Mouse (Mus musculus) midbrain, embryonic 10.5 days (tissue): ENCODE measurements at regions not wholly inside any gene's neighbourhood (a gene's known extent, or its start where the extent isn't known, plus 50 kb on each side); places are given as distances from the start of the nearest gene placed in this dataset.

Experiments
- DNase-seq: peaks from one replicate; pipeline ENCODE4 v3.0.0-alpha.2; 2017; ENCODE audit warnings: low spot score
- H3K27ac ChIP-seq: fragments of 300-500 bp; sonication (generic); replicated peaks from 2 replicates; pipeline ENCODE4 v1.5.1; 2016; ENCODE audit warnings: mild to moderate bottlenecking
- H3K27me3 ChIP-seq: fragments of 300-500 bp; sonication (generic); 2 replicates; pipeline ENCODE4 v1.6.1; 2016; ENCODE audit warnings: low read depth, mild to moderate bottlenecking; ENCODE audit not compliant: poor library complexity, severe bottlenecking
- H3K36me3 ChIP-seq: fragments of 300-500 bp; sonication (generic); 2 replicates; pipeline ENCODE4 v1.6.1; 2016; ENCODE audit warnings: mild to moderate bottlenecking, moderate library complexity
- H3K4me1 ChIP-seq: fragments of 300-500 bp; sonication (generic); 2 replicates; pipeline ENCODE4 v1.6.1; 2016
- H3K4me3 ChIP-seq: fragments of 300-500 bp; sonication (generic); 2 replicates; pipeline ENCODE4 v1.5.1; 2016; ENCODE audit warnings: mild to moderate bottlenecking, moderate library complexity
- H3K9me3 ChIP-seq: fragments of 300-500 bp; sonication (generic); replicated peaks from 2 replicates; pipeline ENCODE4 v1.6.1; 2016; ENCODE audit warnings: mild to moderate bottlenecking
- WGBS: fragments of 180-500 bp; shearing (Covaris S2); methylation state at CpG from one replicate; pipeline ENCODE4 v1.1.7; 2016; 5-methylcytosine and 5-hydroxymethylcytosine counted together

- Histone ChIP-seq H3K4me3 (no peak overlapping the region), H3K27me3 (no peaks in the 10 kb centered on the region), H3K27ac (no peak overlapping the region), H3K36me3 (no peaks in the 10 kb centered on the region), H3K9me3 (no peaks in the 10 kb centered on the region), H3K4me1 (peaks cover 16% of the 10 kb centered on the region)
- 86% methylated on average over 7 of the region's 7 CpGs for WGBS
- DNase-seq: no peak
These were observed 192.7 kb upstream of the Hhip start for GRCm38 (mm10) chr8:80250305-80251161.

DNA sequence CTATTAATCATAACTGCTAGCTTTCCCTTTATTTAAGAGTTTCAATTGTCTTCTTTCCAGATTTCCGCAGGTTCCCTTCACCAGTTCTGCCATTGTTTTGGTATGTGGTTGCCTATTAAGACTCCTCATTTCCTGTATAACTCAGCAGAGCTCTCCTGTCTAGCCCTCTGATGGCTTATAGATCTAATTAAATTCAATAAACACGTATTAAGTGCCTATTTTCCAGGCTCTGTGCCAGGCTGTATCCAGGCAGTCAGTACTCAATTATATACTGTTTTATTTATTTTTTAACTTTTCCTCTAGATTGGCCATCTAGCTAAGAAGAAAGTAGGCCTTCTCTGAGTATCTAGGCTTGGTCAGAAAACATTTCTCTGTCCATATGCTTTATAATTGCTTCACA lies 192.0 kb upstream of the Hhip start:
- WGBS: 79% methylated on average over 2 of the region's 2 CpGs
- Histone ChIP-seq H3K4me1 (peaks cover 16% of the 10 kb centered on the region), H3K27ac (no peak overlapping the region), H3K36me3 (no peaks in the 10 kb centered on the region), H3K9me3 (no peaks in the 10 kb centered on the region), H3K27me3 (no peaks in the 10 kb centered on the region), H3K4me3 (no peak overlapping the region)
- DNase-seq: no peak

GRCm38 (mm10) chr8:80239879-80240278 lies 182.1 kb upstream of the Hhip start:
- WGBS: 89% methylated on average over 4 of the region's 4 CpGs
- H3K36me3 ChIP-seq: no peaks in the 10 kb centered on the region
- H3K9me3 ChIP-seq: no peaks in the 10 kb centered on the region
- no peak overlapping the region for H3K4me3 ChIP-seq
- H3K27me3 ChIP-seq: no peaks in the 10 kb centered on the region
- H3K27ac ChIP-seq: no peak overlapping the region
- H3K4me1 ChIP-seq: no peaks in the 10 kb centered on the region
- no peak for DNase-seq

DNA sequence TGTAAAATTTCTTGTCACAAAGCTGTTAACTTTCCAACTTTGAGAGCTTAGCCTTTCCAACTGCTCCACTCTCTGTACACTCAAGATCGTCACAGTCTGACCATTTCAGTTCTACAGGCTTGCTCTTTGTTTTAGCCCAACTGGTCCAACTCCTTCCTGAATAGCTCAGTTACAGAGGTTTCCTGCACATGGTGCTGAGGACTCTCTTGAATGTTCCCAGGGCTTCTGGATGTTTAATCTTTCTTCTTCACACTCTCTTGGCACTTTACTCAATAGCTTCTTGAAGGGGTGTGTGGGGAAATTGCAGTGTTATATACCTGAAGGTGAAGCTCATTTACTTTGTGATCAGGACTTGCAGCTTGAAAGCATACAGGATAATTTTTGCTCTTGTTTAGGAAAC lies 152.6 kb upstream of the Hhip start:
- Histone ChIP-seq H3K36me3 (no peaks in the 10 kb centered on the region), H3K9me3 (no peaks in the 10 kb centered on the region), H3K27ac (no peak overlapping the region), H3K27me3 (no peaks in the 10 kb centered on the region), H3K4me3 (no peak overlapping the region), H3K4me1 (no peaks in the 10 kb centered on the region)
- 98% methylated on average over 1 of the region's 1 CpGs for WGBS
- no peak for DNase-seq

DNA sequence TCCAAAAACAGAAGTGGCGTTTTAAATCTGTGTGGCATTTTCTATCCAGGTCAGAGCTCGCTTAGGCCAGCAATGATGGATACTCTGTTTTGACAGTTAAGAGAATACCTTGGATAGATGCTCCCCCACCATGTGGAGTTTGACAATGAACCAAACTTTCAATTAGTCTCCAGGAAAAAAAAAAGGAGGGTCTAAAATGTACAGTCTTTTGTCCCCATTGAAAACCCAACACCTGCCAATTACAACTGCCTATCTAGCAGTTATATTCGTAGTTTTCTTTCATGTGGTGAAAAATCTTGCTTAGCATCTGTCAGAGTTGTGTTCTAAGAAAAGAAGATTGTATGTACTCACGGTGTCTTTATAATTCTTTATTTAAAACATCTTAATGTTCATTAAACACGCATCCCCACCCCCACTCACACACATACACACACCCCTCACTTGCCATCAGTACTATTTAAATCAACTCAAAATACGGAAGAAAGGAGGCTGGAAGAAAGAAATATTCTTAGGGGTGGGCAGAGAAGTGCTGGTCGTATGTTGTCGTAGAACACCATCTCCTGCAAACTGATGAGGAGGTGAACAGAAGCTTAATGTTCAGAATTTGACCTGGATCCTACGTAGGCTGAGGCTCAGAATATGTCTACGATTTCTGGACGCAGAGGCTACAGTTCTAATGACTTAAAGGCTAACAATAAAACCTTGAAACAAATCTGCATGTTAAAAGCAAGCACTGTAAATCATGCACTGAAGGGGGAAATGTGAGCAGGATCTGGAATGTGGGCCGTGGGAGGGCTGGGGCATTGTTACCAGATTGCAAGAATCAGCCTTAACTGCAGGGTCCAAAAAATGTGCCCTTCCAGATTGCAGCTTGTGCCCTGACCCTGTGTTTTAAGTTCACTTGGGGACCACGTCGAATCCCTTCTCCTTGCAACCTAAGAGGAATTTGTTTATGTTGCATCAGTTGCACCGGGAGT lies 147.2 kb upstream of the Hhip start:
- no peaks in the 10 kb centered on the region for H3K9me3 ChIP-seq
- H3K27ac ChIP-seq: no peak overlapping the region
- DNase-seq: no peak
- H3K27me3 ChIP-seq: no peaks in the 10 kb centered on the region
- H3K36me3 ChIP-seq: no peaks in the 10 kb centered on the region
- WGBS: 77% methylated on average over 15 of the region's 15 CpGs
- H3K4me3 ChIP-seq: no peak overlapping the region
- H3K4me1 ChIP-seq: peaks cover 14% of the 10 kb centered on the region; the same call in 1 of the 2 replicates

GRCm38 (mm10) chr8:80203769-80204677 lies 146.2 kb upstream of the Hhip start:
- no peak for DNase-seq
- no peaks in the 10 kb centered on the region for H3K36me3 ChIP-seq
- H3K4me3 ChIP-seq: no peak overlapping the region
- 65% methylated on average over 4 of the region's 4 CpGs for WGBS
- H3K27ac ChIP-seq: no peak overlapping the region
- H3K4me1 ChIP-seq: peaks cover 14% of the 10 kb centered on the region; the same call in 1 of the 2 replicates
- H3K27me3 ChIP-seq: no peaks in the 10 kb centered on the region
- H3K9me3 ChIP-seq: no peaks in the 10 kb centered on the region

GRCm38 (mm10) chr8:80197680-80198079 lies 139.9 kb upstream of the Hhip start:
- 91% methylated on average over 4 of the region's 4 CpGs for WGBS
- no peaks in the 10 kb centered on the region for H3K9me3 ChIP-seq
- no peak overlapping the region for H3K4me3 ChIP-seq
- no peaks in the 10 kb centered on the region for H3K36me3 ChIP-seq
- H3K27me3 ChIP-seq: no peaks in the 10 kb centered on the region
- no peak for DNase-seq
- H3K4me1 ChIP-seq: no peaks in the 10 kb centered on the region
- no peak overlapping the region for H3K27ac ChIP-seq

DNA sequence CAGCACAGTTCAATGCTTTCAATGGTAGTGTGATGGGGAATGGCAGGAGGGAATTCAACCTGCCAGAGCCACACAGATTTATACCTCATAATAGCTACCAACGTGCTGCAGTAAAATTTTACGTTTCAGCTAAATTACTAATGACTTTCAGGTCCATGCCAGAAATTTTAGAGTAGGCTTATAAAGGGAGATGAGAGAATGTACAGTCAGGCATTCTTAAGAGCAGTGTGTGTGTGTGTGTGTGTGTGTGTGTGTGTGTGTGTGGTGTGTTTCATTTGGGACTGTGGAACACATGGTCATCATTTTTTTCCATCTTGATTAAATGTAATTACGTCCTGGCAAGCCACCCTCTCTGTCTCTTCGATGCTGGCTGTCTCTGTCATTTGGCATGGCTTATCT lies 132.7 kb upstream of the Hhip start:
- DNase-seq: no peak
- Histone ChIP-seq H3K27ac (no peak overlapping the region), H3K36me3 (no peaks in the 10 kb centered on the region), H3K9me3 (no peaks in the 10 kb centered on the region), H3K27me3 (no peaks in the 10 kb centered on the region), H3K4me1 (no peaks in the 10 kb centered on the region), H3K4me3 (no peak overlapping the region)
- 88% methylated on average over 4 of the region's 4 CpGs for WGBS

DNA sequence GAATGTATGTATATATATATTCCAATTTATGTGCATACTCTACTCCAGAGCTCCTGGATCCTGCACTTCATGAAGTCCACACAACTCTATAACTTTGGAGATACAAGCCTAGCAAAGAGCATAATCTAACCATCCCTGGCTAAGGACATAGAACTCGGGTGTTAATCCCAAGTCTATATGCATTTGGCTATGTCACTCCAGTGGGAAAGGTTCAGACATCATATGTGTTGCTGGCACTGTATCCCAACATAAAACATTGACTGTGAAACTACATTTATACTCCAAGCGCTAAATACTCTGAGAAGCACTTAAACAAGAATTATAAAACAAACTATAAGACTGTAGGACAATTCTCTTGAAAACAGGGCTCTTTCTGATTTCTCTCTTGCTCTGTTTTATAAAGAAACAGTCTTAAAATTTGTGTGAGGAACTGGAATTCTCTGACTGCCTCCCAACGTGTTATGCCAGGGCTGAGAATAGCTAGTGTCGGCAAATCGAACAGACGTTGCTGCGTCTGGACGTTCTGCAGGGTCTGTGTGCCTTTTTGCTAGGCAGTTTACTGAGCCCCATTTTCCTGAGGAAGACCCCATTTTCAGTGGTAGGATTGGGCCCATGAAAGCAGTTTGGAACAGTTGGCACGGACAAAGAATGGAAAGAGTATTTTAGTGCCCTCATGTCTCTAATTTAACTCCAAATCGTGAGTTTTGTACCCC lies 132.1 kb upstream of the Hhip start:
- Histone ChIP-seq H3K36me3 (no peaks in the 10 kb centered on the region), H3K4me3 (no peak overlapping the region), H3K27ac (no peak overlapping the region), H3K9me3 (no peaks in the 10 kb centered on the region), H3K4me1 (no peaks in the 10 kb centered on the region), H3K27me3 (no peaks in the 10 kb centered on the region)
- 92% methylated on average over 10 of the region's 10 CpGs for WGBS
- no peak for DNase-seq

- no peaks in the 10 kb centered on the region for H3K4me1 ChIP-seq
- no peak for DNase-seq
- H3K36me3 ChIP-seq: no peaks in the 10 kb centered on the region
- H3K27ac ChIP-seq: no peak overlapping the region
- H3K27me3 ChIP-seq: no peaks in the 10 kb centered on the region
- H3K4me3 ChIP-seq: no peak overlapping the region
- H3K9me3 ChIP-seq: no peaks in the 10 kb centered on the region
- WGBS: 83% methylated on average over 4 of the region's 4 CpGs
These were observed 127.5 kb upstream of the Hhip start for GRCm38 (mm10) chr8:80185286-80185685.

DNA sequence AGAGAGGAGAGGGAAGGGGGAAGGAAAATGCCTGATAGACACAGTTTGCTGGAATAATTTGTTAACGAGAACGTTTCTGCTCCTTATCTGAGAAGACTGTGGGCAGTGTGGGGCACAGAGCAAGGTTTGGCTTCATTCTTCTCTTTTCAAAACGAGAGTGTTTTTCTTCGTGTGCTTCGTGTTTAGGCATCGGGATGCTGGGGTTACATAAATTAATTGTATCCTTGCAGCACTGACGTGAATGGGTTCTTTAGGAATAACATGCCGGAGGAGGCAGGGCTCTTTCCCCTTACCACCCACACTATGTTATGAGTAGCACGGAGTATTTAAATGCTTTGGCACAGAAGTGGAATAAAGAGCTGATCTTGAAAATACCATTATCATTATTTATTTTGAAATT lies 110.9 kb upstream of the Hhip start:
- Histone ChIP-seq H3K9me3 (no peaks in the 10 kb centered on the region), H3K4me1 (no peaks in the 10 kb centered on the region), H3K4me3 (no peak overlapping the region), H3K36me3 (no peaks in the 10 kb centered on the region), H3K27ac (no peak overlapping the region), H3K27me3 (no peaks in the 10 kb centered on the region)
- no peak for DNase-seq
- WGBS: 86% methylated on average over 9 of the region's 9 CpGs
